Mouse (Mus musculus) heart, postnatal 36 days (tissue): Measurements from ENCODE around the gene Platr17. TPM values are rescaled to one million over a fixed set of nuclear protein-coding genes. Genes with fewer than 3 reads are reported as not detected.

Experiments
- DNase-seq, 2 experiments: peaks; one replicate each; pipeline ENCODE4 v3.0.0; 2021 to 2022
- intact Hi-C: fragments of 180-260 bp; cut with DNase I; formaldehyde crosslinking; loops from one replicate; pipeline ENCODE4 v1.15.1; 2025
- total RNA-seq, 2 experiments: library from RNA; stranded (reverse); gene quantifications; 2 replicates each; pipeline ENCODE4 v1.2.3; 2021

The Platr17 gene
- total RNA-seq, 2 experiments from 2014 or later: not detected

- peak; percentile 55 to 59 for DNase-seq
- intact Hi-C loops: no loop called here
Measured at GRCm38 (mm10) chr17:33918293-33919203, 13.6 kb downstream of the Platr17 start.

- peak; percentile 79 to 81 for DNase-seq
- intact Hi-C loops: loop anchor here (2.0 kb wide), 1 partner anchor 17 kb away; no protein-coding TSS in a partner anchor
Measured at GRCm38 (mm10) chr17:33919351-33920281, 14.7 kb downstream of the Platr17 start.

- DNase-seq: peak; percentile 86 to 88
- intact Hi-C loops: loop anchor here (2.0 kb wide), 1 partner anchor 18 kb away; no protein-coding TSS in a partner anchor
Measured at GRCm38 (mm10) chr17:33920282-33921097, 15.6 kb downstream of the Platr17 start.

GRCm38 (mm10) chr17:33921361-33921760 lies 16.4 kb downstream of the Platr17 start:
- no peak for DNase-seq
- intact Hi-C loops: loop anchor here (2.0 kb wide), 1 partner anchor 19 kb away; no protein-coding TSS in a partner anchor

- intact Hi-C loops: loop anchor here (5.0 kb wide), 1 partner anchor 32 kb away; the partner anchor contains the start of gene Kifc1
- DNase-seq: peak in 1 of 2 experiments; percentile 55
Measured at GRCm38 (mm10) chr17:33924577-33925283, 19.8 kb downstream of the Platr17 start.

GRCm38 (mm10) chr17:33925406-33926116 lies 20.6 kb downstream of the Platr17 start:
- no peak for DNase-seq
- intact Hi-C loops: loop anchor here (5.0 kb wide), 1 partner anchor 33 kb away; the partner anchor contains the start of gene Kifc1

- intact Hi-C loops: loop anchor here (5.0 kb wide), 1 partner anchor 34 kb away; the partner anchor contains the start of gene Kifc1
- no peak for DNase-seq
Measured at GRCm38 (mm10) chr17:33926207-33926932, 21.4 kb downstream of the Platr17 start.

GRCm38 (mm10) chr17:33928251-33928947 lies 23.5 kb downstream of the Platr17 start:
- intact Hi-C loops: loop anchor here (5.0 kb wide), 1 partner anchor 36 kb away; the partner anchor contains the start of gene Kifc1
- DNase-seq: no peak

- DNase-seq: peak; percentile 94 to 95
- intact Hi-C loops: loop anchor here (1.0 to 5.0 kb wide), 2 partner anchors 26 to 37 kb away; partner anchors contain the start of genes Kifc1 and Vps52
Measured at GRCm38 (mm10) chr17:33929371-33930279, 24.7 kb downstream of the Platr17 start, which contains the start of gene Rgl2. Gene Rgl2, plus strand, starts transcription at chr17:33929543.

GRCm38 (mm10) chr17:33930280-33931158 lies 25.6 kb downstream of the Platr17 start:
- intact Hi-C loops: no loop called here
- DNase-seq: peak; percentile 54 to 63

GRCm38 (mm10) chr17:33931159-33931866 lies 26.4 kb downstream of the Platr17 start:
- DNase-seq: no peak
- intact Hi-C loops: no loop called here

- intact Hi-C loops: no loop called here
- DNase-seq: no peak
Measured at GRCm38 (mm10) chr17:33931947-33932346, 27.0 kb downstream of the Platr17 start.

GRCm38 (mm10) chr17:33932448-33932847 lies 27.5 kb downstream of the Platr17 start:
- intact Hi-C loops: no loop called here
- DNase-seq: no peak

GRCm38 (mm10) chr17:33932970-33933369 lies 28.0 kb downstream of the Platr17 start:
- intact Hi-C loops: no loop called here
- no peak for DNase-seq
